7 mouse cellular contexts compared by ENCODE assay signal in genomic region chr10:91123828-91124822, GRCm38 (mm10). TPM values are rescaled to one million over a fixed set of nuclear protein-coding genes. Genes with fewer than 3 reads are reported as not detected.
DNase-seq lines count a peak whose midpoint lies in the region; ATAC-seq and TF ChIP-seq lines count a peak whose summit lies in the region.

Slc25a3 (minus strand) TSS chr10:91124059.

- intact Hi-C loops in left cerebral cortex, postnatal 4 days (cut with DNase I), result no loop called here

- H3K27me3 ChIP-seq in embryonic facial prominence, embryonic 10.5 days (replicated peaks; ENCODE audit: low read depth, poor library complexity, severe bottlenecking), result no peaks in the 10 kb centered on the region
- no peaks in the 10 kb centered on the region for H3K27me3 ChIP-seq in intestine, postnatal 0 days (replicated peaks; ENCODE audit: control insufficient read depth, insufficient read depth, low read length)
- no peaks in the 10 kb centered on the region for H3K27me3 ChIP-seq in midbrain, embryonic 12.5 days
- H3K27me3 ChIP-seq in small intestine, adult 2 months (ENCODE audit: control insufficient read depth, insufficient read depth, low read length), result no peaks in the 10 kb centered on the region

- H3K4me2 ChIP-seq in intestine, postnatal 0 days (replicated peaks; ENCODE audit: low read depth), result peak within 1 kb of the TSS; percentile 76
- H3K4me2 ChIP-seq in midbrain, embryonic 12.5 days (replicated peaks), result peak within 1 kb of the TSS; percentile 80

- peak; percentile 98 for DNase-seq in adrenal gland, postnatal 10 days
- DNase-seq in embryonic facial prominence, embryonic 10.5 days (ENCODE audit: low spot score), result peak; percentile 98
- DNase-seq in gonadal fat pad, adult 2 months (ENCODE audit: low read depth), result peak; percentile 79
- peak; percentile 99 for DNase-seq in left cerebral cortex, postnatal 4 days

- TF ChIP-seq POLR2A in small intestine, adult 2 months (IDR thresholded peaks at IDR 0.05; ENCODE audit: low read depth, low read length), result peak; percentile 98

- peak within 1 kb of the TSS; percentile 95 for H3K27ac ChIP-seq in embryonic facial prominence, embryonic 10.5 days (replicated peaks)
- H3K27ac ChIP-seq in intestine, postnatal 0 days (ENCODE audit: low read depth, low read length), result peak within 1 kb of the TSS; percentile 97
- H3K27ac ChIP-seq in midbrain, embryonic 12.5 days (replicated peaks), result peak within 1 kb of the TSS; percentile 88
- H3K27ac ChIP-seq in small intestine, adult 2 months (ENCODE audit: insufficient read depth, low read depth, low read length), result peak within 1 kb of the TSS; percentile 92

- H3K9me3 ChIP-seq in embryonic facial prominence, embryonic 10.5 days, result no peaks in the 10 kb centered on the region
- no peaks in the 10 kb centered on the region for H3K9me3 ChIP-seq in intestine, postnatal 0 days (ENCODE audit: control insufficient read depth)
- H3K9me3 ChIP-seq in midbrain, embryonic 12.5 days, result no peaks in the 10 kb centered on the region

- TF ChIP-seq CTCF in intestine, postnatal 0 days (IDR thresholded peaks at IDR 0.05; ENCODE audit: low read depth), result no peak
- no peak for TF ChIP-seq CTCF in small intestine, adult 2 months (IDR thresholded peaks at IDR 0.05; ENCODE audit: extremely low read depth, insufficient read length, insufficient replicate concordance, low read depth, low read length)

- peaks cover 33% of the 10 kb centered on the region for H3K36me3 ChIP-seq in embryonic facial prominence, embryonic 10.5 days (replicated peaks)
- peaks cover 26% of the 10 kb centered on the region for H3K36me3 ChIP-seq in intestine, postnatal 0 days (ENCODE audit: control insufficient read depth, insufficient read depth)
- H3K36me3 ChIP-seq in midbrain, embryonic 12.5 days, result peaks cover 25% of the 10 kb centered on the region
- H3K36me3 ChIP-seq in small intestine, adult 2 months (ENCODE audit: control insufficient read depth, insufficient read depth, low read length), result peaks cover 25% of the 10 kb centered on the region

- ATAC-seq in intestine, postnatal 0 days, result peak; percentile 95
- peak; percentile 100 for ATAC-seq in midbrain, embryonic 12.5 days (ENCODE audit: low FRiP score, low read depth)

- WGBS in embryonic facial prominence, embryonic 10.5 days, result 14% methylated on average over 59 of the region's 59 CpGs
- 7% methylated on average over 56 of the region's 59 CpGs for WGBS in intestine, postnatal 0 days
- 14% methylated on average over 59 of the region's 59 CpGs for WGBS in midbrain, embryonic 12.5 days
- WGBS in small intestine, adult 2 months, result 3% methylated on average over 59 of the region's 59 CpGs

- H3K4me1 ChIP-seq in embryonic facial prominence, embryonic 10.5 days, result peaks cover 18% of the 10 kb centered on the region
- H3K4me1 ChIP-seq in intestine, postnatal 0 days (replicated peaks; ENCODE audit: control insufficient read depth, insufficient read depth, low read length), result no peaks in the 10 kb centered on the region
- H3K4me1 ChIP-seq in midbrain, embryonic 12.5 days, result peaks cover 19% of the 10 kb centered on the region
- H3K4me1 ChIP-seq in small intestine, adult 2 months (ENCODE audit: control insufficient read depth, insufficient read depth, insufficient read length, low read length), result peaks cover 6% of the 10 kb centered on the region; the same call in 1 of the 2 replicates

- H3K9ac ChIP-seq in intestine, postnatal 0 days (ENCODE audit: low read depth, low read length), result peak within 1 kb of the TSS; percentile 99
- peak within 1 kb of the TSS; percentile 97 for H3K9ac ChIP-seq in midbrain, embryonic 12.5 days (replicated peaks)

- H3K4me3 ChIP-seq in embryonic facial prominence, embryonic 10.5 days, result peak within 1 kb of the TSS; percentile 98
- peak within 1 kb of the TSS; percentile 71 for H3K4me3 ChIP-seq in intestine, postnatal 0 days (ENCODE audit: low read depth, low read length)
- peak within 1 kb of the TSS; percentile 100 for H3K4me3 ChIP-seq in midbrain, embryonic 12.5 days
- peak within 1 kb of the TSS; percentile 79 for H3K4me3 ChIP-seq in small intestine, adult 2 months (ENCODE audit: low read depth, low read length)

RNA-seq across cellular contexts. Expression of gene Slc25a3, which starts in this region (rescaled TPM):
- 100 to 1,000 TPM; 725 to 758 TPM for total RNA-seq in adrenal gland, postnatal 10 days (2021)
- polyA plus RNA-seq in embryonic facial prominence, embryonic 10.5 days (2016; fragmentation: Nextera tagmentation; extraction: Ambion mirVana), result 397 and 400 TPM in 2 replicates
- polyA plus RNA-seq in gonadal fat pad, adult 2 months (2012; rRNA removed), result 214 and 305 TPM in 2 replicates
- 1,127 and 1,178 TPM in 2 replicates for polyA plus RNA-seq in intestine, postnatal 0 days (2015; fragmentation: Nextera tagmentation; extraction: Ambion mirVana)
- total RNA-seq in left cerebral cortex, postnatal 4 days (2021), result 100 to 1,000 TPM; 388 to 413 TPM
- polyA plus RNA-seq in midbrain, embryonic 12.5 days (2016; fragmentation: Nextera tagmentation; extraction: Ambion mirVana), result 369 and 374 TPM in 2 replicates
- polyA plus RNA-seq in small intestine, adult 2 months (2012; rRNA removed), result 486 and 781 TPM in 2 replicates

Comparison
In these comparisons a context has a peak if more than half of its experiments do, and no peak if none do; other contexts are left out.
1. Peak in every context shown above with its lines: DNase-seq, ATAC-seq, H3K4me3 ChIP-seq and H3K27ac ChIP-seq.